Mouse (Mus musculus) embryo, embryonic 10 days (tissue): ENCODE results near the gene 1700088E04Rik.

Experiments
- DNase-seq: peaks from one replicate; pipeline ENCODE4 v3.0.0-alpha.2; 2015; ENCODE audit warnings: low spot score

1700088E04Rik gene

DNA sequence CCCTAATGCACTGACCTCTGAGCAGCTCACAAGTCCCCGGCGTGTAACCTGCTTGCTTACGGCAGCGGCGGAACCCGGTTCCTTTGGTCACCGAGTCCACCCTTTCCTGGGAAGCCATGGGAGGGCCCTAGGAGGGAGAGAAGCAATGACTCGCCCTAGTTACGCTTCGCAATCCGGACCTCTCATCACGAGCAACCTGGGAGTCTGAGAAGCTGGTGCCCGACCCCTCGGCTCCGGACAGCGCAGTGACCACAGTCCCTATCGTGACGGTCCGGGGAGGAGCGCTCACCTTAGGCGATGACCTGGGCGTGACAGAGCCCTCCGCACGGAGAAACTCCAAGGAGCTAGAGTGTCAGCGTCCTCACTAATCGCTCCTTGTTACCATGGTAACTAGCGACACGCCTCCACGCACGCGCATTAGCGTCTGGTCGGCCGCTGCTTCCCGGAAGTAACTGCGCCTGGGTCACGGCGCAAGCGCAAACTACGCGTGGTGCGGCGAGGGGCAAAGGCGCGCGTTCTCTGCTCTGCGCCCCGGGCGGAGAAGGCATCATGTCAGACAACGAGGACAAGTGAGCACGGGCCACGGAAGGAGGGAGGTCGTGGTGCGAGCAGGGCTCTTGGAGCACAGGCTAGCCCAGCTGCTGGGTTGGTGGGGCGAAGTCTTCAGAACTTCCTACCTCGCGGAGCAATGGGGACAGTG lies at the start of gene 1700088E04Rik, which contains the start of gene Polr2f:
TSS of gene 1700088E04Rik (minus strand) at position 388 of the 700 bp plus-strand sequence.
TSS of gene Polr2f (plus strand) at position 144 of the 700 bp plus-strand sequence.
- DNase-seq, result peak; percentile 100

DNA sequence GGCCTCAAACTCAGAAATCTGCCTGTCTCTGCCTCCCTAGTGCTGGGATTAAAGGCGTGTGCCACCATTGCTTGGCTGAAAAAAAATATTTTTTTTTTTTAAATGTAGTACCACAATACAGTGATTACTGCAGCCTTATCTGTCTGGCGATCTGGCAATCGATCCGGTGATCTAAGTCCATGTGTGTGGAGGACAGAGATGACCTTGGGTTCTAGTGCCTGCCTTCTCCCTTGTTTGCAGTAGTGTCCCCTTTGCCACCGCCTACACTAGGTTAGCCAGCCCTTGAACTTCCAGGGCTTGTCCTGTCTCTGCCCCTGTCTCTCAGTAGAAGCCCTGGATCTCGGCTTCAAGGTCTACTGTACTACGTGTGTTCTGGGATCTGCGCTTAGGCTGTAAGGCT lies 46.8 kb upstream of the 1700088E04Rik start:
- DNase-seq, result no peak

DNA sequence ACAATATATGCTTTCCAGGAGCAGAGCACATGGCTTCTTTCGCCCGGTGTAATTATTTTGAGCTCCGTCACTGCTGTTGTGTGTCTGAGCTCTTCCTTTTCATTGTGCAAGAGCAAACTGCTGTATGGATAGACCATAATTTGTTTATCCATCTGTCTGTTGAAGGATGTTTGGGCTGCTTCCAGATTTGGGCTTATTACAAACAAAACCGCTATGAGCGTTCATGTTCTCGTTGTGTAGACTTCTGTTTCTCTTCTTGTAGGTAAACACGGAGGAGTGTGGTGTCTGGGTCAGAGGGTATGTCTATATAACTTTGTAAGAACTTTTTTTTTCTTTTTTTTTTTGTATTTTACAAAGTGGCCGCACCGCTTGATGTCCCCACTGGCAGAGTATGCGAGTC lies 44.2 kb upstream of the 1700088E04Rik start:
- no peak for DNase-seq

DNA sequence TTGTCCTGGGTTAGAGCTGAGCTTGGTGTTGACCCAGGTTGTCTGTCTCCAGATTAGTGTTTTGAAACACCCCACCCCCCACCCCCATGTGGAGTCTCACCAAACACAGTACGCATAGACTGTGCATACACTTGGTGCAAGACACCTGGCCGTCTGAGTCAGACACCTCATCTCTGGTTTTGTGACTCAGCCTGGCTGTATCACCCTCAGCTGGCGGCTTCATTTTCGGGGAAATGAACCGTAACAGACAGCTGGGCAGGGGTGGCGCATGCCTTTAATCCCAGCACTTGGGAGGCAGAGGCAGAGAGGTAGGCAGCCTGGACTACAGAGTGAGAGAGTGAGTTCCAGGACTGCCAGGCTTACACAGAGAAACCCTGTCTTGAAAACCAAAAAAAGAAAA lies 35.9 kb upstream of the 1700088E04Rik start:
- DNase-seq, result no peak

DNA sequence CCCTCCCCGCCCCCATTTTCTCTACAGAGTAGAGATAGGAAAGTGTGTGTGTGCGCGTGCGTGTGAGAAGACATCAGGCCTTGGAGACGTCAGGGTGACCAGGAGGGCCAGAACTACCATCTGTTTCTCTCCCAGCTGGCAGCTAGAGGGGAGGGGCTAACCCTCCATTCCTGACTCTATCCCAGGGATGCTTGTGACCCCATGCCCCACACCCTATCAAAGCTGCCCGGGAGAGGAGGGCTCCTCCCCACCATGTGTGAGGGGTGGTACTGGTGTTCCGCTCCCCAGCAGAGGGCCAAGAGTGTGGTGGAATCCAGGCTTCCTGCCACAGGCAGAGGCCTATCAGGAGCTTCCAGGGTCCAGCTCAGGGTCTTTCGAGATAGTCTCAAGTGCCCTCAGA lies 25.7 kb upstream of the 1700088E04Rik start:
- peak; percentile 51 for DNase-seq

DNA sequence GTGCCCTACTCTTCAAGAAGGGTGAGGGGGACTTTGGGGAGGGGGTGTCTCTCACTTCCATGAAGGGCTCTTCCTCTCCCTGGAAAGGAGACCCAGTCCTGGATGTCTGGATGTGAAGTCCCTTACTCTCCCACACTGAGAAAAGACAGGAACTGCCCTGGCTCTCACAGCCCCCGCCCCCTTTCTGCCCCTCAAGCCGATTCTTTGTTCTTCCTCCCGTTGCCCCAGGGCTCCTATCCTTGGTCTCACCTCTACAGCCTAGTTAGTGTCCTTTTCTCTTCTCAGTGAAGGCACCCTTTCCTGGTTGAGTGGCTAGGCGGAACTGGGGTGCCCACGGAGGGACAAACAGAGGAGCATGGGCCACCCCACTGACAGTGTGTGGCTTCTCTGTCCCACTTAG lies 24.1 kb upstream of the 1700088E04Rik start, which contains the start of gene Sox10:
TSS of gene Sox10 (minus strand) at position 101 of the 400 bp plus-strand sequence.
- DNase-seq, result no peak

DNA sequence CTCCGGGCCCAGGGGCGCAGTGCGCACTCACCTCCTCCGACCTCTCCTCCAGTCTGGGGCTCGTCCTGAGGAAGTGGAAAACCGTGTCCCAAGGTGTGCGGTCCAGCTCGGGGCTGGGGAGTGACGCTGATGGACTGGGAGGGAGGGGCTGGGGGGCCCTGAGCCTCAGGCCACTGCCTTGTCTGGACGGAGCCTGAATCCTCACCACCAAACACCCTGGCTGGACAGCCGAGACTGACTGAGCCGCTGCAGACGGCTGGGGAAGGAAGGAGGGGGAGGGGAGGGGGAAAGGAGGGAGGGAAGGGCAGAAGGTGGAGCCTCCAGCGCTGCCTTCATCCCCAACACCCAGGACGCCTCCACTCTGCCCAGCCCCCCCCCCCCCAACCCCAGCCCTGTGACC lies 23.2 kb upstream of the 1700088E04Rik start:
- no peak for DNase-seq

DNA sequence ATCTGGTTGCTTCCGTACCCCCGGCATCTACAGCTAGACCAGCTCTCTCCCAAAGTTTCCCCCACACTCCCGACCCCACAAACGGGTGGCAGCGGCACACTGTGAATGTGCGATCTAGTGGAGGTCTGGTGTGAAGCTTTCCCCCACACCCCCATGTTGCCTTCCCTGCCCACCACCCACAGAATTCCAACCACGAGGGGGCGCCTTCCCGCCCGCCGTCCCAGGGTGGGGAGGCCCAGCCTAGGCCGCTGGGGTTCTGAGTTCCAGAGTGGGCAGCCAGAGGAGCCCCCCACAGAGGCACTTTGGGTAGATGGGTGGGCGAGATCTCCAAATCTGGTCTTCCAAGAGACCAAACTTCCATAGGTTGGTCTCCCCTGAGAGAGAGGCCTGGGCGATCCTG lies 21.8 kb upstream of the 1700088E04Rik start:
- no peak for DNase-seq

DNA sequence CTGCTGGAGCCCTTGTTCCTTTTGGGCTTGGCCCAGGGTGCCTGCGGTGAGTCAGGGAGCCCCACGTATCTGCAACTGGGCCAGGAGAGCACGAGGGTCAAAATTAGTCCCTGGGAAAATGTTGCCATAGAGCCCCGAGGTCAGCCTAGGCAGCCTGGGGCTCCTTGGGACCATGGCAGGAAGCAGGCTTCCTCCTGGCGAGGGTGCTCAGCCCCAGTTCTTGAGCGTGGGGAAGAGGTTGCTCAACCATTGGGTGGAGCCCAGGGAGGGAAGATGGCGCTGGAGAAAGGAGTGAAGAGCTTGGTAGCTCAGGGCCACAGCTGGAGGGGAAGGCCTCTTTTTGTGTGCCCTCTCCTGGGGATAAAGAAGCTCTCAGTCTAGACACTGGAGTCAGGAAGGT lies 21.2 kb upstream of the 1700088E04Rik start:
- no peak for DNase-seq

DNA sequence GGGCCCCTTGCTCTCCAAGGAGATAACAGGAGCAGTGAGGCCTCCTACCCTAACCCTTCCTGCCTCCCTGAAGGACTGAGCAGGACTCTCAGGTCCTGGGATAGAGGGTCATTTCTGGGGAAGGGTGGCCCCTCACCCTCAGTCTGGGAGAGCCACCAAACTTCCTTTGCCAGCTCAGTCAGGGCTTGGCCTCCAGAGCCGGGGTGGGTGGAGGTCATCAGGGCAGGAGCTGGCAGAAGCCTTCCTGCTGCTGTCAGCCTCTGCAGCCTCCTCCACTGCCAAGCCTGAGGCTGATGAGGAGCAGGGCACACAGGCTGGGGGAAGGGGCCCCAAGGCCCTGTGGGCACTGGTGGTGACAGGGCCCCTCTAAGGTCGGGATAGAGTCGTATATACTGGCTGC lies 14.5 kb upstream of the 1700088E04Rik start:
- no peak for DNase-seq

DNA sequence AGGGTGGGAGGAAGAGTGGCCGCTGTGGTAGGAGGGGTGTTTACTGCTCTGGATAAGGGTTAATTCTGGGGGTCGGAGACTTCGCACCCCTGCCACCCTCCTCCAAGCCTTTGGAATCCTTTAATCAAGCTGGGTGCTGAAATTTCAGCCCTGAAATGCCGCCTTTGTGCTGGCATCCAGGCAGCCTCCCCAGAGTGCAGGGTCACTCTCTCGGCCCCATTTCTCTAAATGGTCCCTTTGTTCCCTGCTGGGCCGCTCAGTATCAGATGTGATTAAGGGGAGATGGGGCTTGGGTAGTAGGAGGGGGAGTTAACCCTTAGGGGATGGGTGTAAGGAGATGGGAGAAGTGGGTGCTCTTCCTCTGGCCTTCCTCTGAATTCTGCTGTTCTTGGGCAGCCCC lies 11.7 kb upstream of the 1700088E04Rik start:
- no peak for DNase-seq

DNA sequence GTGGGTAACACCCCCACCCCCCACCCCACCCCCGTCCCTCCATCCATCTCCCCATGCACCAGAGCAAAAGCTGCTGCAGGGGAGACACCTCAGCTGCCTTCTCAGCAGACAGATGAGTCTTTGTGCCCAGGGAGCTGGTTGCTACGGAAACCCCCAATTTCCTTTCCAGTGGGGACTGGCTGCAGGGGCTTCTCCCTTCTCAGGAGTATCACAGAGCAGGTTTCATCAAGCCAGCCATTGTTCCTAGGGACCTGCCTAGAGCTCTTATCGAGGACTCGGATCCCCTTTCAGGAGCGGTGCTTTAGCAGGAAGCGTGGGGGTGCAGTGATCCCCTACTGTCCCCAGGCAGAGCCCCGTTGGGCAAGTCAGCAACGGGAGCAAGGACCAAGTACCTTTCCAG lies 10.8 kb upstream of the 1700088E04Rik start:
- DNase-seq, result peak; percentile 40

DNA sequence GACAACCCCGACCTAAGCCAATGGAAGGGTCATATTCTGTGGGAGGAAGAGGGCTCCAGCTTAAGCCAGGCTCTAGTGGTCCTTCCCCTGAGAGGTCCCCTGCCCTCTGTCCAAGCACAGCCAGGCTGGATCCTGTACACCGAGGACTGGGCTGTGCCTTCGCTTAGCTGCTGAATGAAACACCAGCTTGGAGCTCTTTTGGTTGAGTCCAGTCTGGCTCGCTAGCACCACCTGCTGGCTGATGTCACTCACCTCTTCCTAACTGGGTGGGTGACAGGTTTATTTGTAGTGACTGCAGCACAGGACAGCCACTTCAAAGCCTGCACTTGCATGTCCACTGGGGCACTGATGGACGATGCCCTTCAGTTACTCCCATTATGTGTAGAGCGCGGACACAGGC lies 7.5 kb upstream of the 1700088E04Rik start:
- DNase-seq, result peak; percentile 94

DNA sequence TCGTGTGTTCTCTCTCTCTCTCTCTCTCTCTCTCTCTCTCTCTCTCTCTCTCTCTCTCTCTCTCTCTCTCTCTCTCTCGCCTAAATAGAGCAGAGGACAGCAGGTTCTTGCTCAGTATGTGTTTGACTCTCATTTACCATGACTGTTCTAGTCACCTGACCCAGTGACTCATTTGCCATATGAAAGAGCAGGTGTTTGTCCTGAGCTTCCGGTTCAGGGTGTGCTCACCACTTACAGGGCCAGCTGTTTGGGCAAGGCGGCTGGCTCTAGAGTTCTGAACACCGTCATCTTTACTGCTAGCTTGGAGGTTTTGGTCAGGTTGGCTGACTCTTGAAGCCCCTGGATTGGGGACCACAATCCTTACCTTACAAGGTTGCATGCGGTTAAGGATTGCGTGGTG lies 4.5 kb upstream of the 1700088E04Rik start:
- no peak for DNase-seq

DNA sequence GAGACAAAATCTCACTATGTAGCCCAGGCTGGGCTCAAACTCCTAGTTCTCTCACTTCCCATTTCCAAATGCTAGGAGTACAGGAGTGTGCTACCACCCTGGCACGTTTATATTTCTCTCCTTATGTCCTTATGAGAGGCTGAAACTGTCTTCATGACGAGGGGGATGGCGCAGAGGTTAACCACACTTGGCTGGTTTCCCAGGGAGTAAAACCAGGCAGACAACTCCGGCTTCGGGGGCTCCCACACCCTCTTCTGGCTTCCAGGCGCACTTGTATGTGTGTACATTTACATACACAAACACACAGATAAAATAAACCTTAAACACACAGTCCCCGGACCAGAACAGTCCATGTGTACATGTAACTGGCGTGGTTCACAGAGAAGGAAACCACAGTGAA lies 3.0 kb upstream of the 1700088E04Rik start:
- DNase-seq, result no peak

DNA sequence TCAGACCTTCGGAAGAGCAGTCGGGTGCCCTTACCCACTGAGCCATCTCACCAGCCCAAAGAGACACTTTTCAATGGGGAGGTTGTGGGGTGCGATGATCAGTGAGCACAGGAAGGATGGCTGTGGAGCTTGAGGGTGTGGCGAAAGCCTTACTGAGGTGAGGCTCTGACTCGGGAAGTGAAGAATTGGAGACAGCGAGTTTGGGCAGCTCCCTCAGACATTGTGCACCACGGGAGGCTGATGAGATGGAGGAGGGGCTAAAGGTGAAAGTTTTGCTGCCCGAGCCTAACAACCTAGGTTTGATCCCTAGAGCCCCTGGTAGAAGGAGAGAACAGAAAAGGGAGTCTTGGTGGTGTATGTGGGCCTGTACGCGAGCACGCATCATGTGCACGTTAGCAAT lies 2.3 kb upstream of the 1700088E04Rik start:
- DNase-seq, result no peak

DNA sequence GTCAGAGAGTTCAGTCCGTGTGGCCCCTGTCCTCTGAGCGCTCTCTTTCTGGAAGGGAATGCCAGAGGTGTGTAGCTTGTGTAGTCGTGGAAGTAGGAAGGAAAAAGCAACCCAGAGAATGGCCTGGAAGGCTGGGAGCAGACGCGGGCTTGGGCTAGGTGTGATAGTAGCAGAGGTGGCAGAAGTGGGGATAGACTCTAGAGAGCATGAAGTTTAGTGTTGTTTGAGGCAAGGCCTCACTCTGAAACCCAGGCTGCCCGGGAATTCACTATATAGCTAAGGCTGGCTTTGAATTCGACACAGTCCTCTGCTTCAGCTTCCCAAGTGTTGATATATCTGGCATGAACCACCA lies 489 bp upstream of the 1700088E04Rik start:
- DNase-seq, result no peak

DNA sequence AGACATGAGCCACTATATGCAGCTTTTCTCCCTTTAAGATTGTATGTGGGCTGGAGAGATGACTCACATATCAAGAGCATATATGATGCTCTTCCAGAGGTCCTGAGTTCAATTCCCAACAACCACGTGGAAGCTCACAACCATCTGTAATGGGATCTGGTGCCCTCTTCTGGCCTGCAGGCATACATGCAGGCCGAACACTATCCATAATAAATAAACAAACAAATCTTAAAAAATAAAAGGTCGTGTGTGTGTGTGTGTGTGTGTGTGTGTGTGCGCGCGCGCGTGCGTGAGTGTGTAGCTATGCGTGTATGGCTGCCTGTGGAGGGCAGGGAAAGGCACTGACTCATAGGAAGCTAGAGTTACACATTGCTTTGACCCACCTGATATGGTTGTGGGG lies 1.4 kb downstream of the 1700088E04Rik start:
- DNase-seq, result no peak

DNA sequence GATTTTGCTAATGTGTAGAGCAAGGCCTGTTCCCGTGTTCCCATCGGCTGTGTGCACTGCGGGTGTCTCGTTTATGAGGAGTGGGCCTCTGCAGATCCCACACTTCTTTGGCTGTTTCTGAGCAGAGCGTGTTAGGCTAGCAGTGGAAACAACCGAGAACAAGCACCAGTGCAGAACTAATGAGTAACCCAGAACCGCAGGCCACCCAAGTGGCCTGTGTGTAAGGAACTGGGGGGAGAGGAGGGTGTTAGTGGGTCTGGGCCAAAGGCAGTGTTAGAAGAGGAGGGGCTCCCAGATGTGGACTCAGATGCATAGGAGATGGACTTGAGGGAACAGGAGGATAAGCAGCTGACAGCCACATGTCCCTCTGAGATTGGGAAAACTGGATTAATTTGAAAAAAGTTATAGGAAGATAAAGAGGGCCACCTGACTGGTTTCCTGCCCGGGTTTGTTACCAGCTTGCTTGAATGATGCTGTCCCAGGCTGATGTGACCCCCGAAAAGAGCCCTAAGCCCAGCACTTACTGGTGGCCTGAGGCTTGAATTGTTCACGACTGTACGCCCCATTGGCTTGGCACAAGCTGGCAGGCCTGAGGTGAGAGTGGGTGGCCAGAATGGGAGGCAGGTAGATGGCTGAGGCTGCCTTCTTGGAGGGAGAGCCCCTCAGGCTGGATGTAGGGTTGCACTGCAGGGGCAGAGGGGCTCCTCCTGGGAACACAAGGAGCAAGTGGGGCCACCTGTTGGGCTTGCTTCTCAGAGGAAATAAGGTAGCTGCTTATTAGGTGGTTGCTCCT lies 5.1 kb downstream of the 1700088E04Rik start:
- DNase-seq, result no peak

DNA sequence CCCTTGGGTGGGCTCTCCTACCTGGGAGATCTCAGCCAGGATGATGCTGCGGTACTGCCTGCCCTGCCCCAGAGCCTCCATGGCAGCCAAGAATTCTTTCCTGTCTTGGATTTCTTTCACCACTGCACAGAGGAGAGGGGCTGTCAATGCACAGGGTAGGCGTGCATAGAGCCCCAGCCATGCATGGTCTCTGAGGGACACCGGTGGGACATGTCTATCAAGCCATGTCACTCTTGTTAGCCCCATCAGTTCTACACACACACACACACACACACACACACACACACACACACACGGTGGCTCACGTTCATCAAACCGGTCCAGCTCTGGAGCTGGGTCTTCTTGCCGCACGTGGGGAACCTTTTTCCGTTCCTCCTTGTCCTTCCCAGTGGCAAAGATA lies 5.7 kb downstream of the 1700088E04Rik start:
- DNase-seq, result no peak

DNA sequence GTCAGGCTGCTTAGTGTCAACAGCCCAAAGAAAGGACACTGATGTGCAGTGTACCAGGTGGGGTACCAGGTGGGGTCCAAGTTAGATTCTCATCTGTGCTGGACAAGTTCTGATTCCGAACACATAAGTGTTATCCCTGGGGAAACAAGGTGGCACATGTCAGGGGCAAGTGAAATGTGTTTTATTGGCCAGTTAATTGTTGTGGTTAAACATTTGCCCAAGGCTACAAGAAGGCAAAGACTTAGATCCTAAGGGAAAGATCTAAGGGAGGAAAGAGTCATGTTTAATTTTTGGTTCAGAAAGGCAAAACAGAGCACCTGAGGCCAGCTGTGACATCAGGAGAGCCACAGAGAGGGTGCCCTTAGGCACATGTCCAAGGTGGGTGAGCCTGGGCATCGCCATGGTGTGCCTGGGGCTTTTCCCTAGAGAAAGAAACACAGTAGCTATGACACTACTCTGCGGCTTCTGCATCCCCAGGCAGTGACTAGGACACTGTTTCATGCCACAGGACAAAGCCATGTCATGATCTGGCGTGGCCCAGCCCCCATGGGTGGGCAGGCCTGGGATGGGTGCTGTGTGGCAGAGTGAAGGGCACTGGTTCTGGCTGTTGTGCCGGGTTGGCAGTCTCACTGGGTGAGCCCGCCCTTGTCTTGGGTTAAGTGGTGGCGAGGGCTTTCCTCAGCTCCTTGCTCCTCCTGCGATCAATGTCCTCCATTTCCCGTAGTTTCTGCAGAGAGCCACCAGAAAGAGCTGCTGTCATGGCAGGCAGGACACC lies 6.4 kb downstream of the 1700088E04Rik start:
- no peak for DNase-seq

DNA sequence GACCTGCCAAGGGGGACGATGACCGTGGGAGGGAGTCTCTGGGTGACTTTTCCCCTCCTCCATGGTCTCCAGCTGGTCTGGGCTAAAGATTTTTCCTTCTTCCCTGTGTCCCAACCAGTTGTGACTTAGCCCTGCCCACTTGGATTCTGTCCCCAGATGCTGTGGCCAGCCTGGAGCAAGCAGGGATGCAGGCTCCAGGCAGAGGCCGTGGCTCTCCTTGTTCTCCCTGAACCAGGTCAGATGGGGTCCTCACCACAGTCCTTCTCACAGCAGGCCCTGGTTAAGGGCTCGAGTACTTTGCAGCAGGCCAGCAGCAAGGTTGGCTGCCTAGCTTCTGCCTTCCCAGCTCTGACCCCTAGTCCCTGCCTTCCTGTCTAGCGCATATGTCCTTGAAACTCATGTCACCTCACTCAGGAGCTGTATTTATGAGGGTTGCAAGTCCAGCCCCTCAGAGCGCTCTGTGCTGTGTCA lies 7.8 kb downstream of the 1700088E04Rik start:
- no peak for DNase-seq

DNA sequence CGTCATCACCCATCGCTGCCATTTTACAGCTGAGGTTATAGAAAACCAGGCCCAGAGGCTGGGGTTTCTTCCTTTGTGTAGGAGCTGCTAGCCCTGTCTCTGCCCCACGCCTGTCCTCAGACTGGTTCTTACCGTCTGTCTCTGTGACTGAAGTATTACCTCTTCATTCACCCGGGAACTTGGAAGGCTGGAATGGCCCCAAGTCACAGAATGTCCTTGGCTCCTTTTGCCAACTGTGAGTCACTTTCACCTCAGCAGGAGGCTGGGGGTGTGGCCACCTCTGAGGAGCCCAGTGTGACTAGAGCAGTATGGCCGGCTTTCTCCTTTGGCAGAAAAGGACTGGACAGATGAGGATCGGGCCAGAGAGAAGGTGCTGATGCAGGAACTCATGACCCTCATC lies 9.6 kb downstream of the 1700088E04Rik start:
- DNase-seq, result no peak
